Mouse (Mus musculus): ENCODE results near the gene Med12l.
A peak's percentile ranks its signal among the peaks of the same experiment; 100 is the strongest.

Med12l gene

GRCm38 (mm10) chr3:59005271-59005995, at the start of gene Med12l:
Gene Med12l (plus strand): TSS chr3:59005825.
- DNase-seq (ENCODE audit: low spot score in 2 of 2), result peak in 1 of 2 experiments; percentile 61

- no peak for DNase-seq (ENCODE audit: low spot score in 2 of 2)
These were observed 44.5 kb upstream of the Med12l start for GRCm38 (mm10) chr3:58961166-58961565.

- DNase-seq (ENCODE audit: low spot score in 2 of 2), result no peak
These were observed 28.2 kb upstream of the Med12l start for GRCm38 (mm10) chr3:58977413-58977812.

- DNase-seq (ENCODE audit: low spot score in 2 of 2), result no peak
These were observed 27.6 kb upstream of the Med12l start for GRCm38 (mm10) chr3:58977906-58978622.

- DNase-seq (ENCODE audit: low spot score in 2 of 2), result no peak
These were observed 25.0 kb upstream of the Med12l start for GRCm38 (mm10) chr3:58980579-58980978.

GRCm38 (mm10) chr3:58982896-58983837, 22.5 kb upstream of the Med12l start:
- DNase-seq (ENCODE audit: low spot score in 2 of 2), result peak; percentile 31 to 65

- no peak for DNase-seq (ENCODE audit: low spot score in 2 of 2)
These were observed 21.6 kb upstream of the Med12l start for GRCm38 (mm10) chr3:58983838-58984598.

- DNase-seq (ENCODE audit: low spot score in 2 of 2), result no peak
These were observed 19.8 kb upstream of the Med12l start for GRCm38 (mm10) chr3:58985816-58986215.

- no peak for DNase-seq (ENCODE audit: low spot score in 2 of 2)
These were observed 16.3 kb upstream of the Med12l start for GRCm38 (mm10) chr3:58989374-58989773.

- DNase-seq (ENCODE audit: low spot score in 2 of 2), result no peak
These were observed 15.1 kb upstream of the Med12l start for GRCm38 (mm10) chr3:58990556-58990955.

GRCm38 (mm10) chr3:58992122-58992521, 13.5 kb upstream of the Med12l start:
- DNase-seq (ENCODE audit: low spot score in 2 of 2), result no peak

- DNase-seq (ENCODE audit: low spot score in 2 of 2), result no peak
These were observed 12.0 kb upstream of the Med12l start for GRCm38 (mm10) chr3:58993619-58994018.

- no peak for DNase-seq (ENCODE audit: low spot score in 2 of 2)
These were observed 1.9 kb upstream of the Med12l start for GRCm38 (mm10) chr3:59003756-59004155.

- DNase-seq (ENCODE audit: low spot score in 2 of 2), result peak; percentile 17 to 70
These were observed 538 bp downstream of the Med12l start for GRCm38 (mm10) chr3:59005996-59006730.

- peak in 1 of 2 experiments; percentile 18 for DNase-seq (ENCODE audit: low spot score in 2 of 2)
These were observed 1.3 kb downstream of the Med12l start for GRCm38 (mm10) chr3:59006731-59007441.

- no peak for DNase-seq (ENCODE audit: low spot score in 2 of 2)
These were observed 4.7 kb downstream of the Med12l start for GRCm38 (mm10) chr3:59010276-59010675.

GRCm38 (mm10) chr3:59015698-59016412, 10.2 kb downstream of the Med12l start:
- DNase-seq (ENCODE audit: low spot score in 2 of 2), result no peak

GRCm38 (mm10) chr3:59016501-59016900, 10.9 kb downstream of the Med12l start:
- DNase-seq (ENCODE audit: low spot score in 2 of 2), result no peak

GRCm38 (mm10) chr3:59021236-59021635, 15.6 kb downstream of the Med12l start:
- no peak for DNase-seq (ENCODE audit: low spot score in 2 of 2)

All from spleen, postnatal 4 days (tissue).